Mouse (Mus musculus) bone marrow macrophage, adult 2 months (primary cell): ENCODE measurements around the gene Sct. TPM values are rescaled to one million over a fixed set of nuclear protein-coding genes. Genes with fewer than 3 reads are reported as not detected.
A peak's percentile ranks its signal among the peaks of the same experiment; 100 is the strongest.

Experiments used
- H3K27ac ChIP-seq: 2 replicates; pipeline ENCODE4 v1.5.1; 2012; ENCODE audit warnings: low read depth, low read length; ENCODE audit not compliant: insufficient read depth
- H3K4me1 ChIP-seq: 2 replicates; pipeline ENCODE4 v1.6.1; 2012; ENCODE audit warnings: low read length; ENCODE audit not compliant: control insufficient read depth, insufficient read depth
- H3K4me3 ChIP-seq: 2 replicates; pipeline ENCODE4 v1.5.1; 2012; ENCODE audit warnings: mild to moderate bottlenecking, low read length, moderate library complexity; ENCODE audit not compliant: insufficient read depth
- CTCF ChIP-seq: IDR thresholded peaks from 2 replicates; pipeline ENCODE4 v1.5.1; 2012; ENCODE audit warnings: low read depth, mild to moderate bottlenecking, low read length, moderate library complexity
- POLR2A ChIP-seq: IDR thresholded peaks from 2 replicates; pipeline ENCODE4 v1.6.1; 2012; ENCODE audit warnings: mild to moderate bottlenecking, low read depth, low read length, borderline replicate concordance
- polyA plus RNA-seq: library from polyadenylated mRNA; stranded (reverse); fragments of >200 nt; gene quantifications from 2 replicates; pipeline ENCODE4 v1.2.4, GENCODE M21; 2012; ENCODE audit not compliant: missing spikeins, insufficient read depth, insufficient read length

Gene Sct
- polyA plus RNA-seq, 1 experiment: not detected

- Histone ChIP-seq H3K27ac (no peak overlapping the region), H3K4me1 (peaks cover 7% of the 10 kb centered on the region), H3K4me3 (no peak overlapping the region)
- TF ChIP-seq CTCF: no peak
- no peak for TF ChIP-seq POLR2A
These were observed 36.1 kb upstream of the Sct start for GRCm38 (mm10) chr7:141315076-141315475.

DNA sequence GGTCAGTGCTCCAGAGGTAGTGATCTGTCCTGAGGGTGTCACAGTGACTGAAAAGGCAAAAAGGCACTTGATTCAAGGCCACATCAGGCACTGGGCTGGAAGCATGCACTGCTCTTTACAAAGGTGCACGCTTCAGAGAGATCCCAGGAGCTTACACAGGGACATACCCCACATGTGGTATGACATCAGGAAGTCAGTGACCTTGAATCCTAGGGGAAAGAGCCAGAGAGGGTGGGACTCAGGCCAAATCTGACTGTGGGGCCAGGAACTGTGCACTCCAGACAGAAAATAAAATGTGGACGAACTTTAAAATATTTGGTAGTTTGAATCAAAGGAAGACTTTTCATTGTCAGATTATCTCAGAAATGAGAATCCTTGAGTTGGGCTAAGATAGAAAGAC, 35.5 kb upstream of the Sct start:
- TF ChIP-seq POLR2A: no peak
- no peak for TF ChIP-seq CTCF
- H3K4me1 ChIP-seq: peaks cover 12% of the 10 kb centered on the region
- H3K27ac ChIP-seq: no peak overlapping the region
- no peak overlapping the region for H3K4me3 ChIP-seq

- Histone ChIP-seq H3K4me3 (no peak overlapping the region), H3K4me1 (peaks cover 13% of the 10 kb centered on the region), H3K27ac (no peak overlapping the region)
- TF ChIP-seq POLR2A: no peak
- no peak for TF ChIP-seq CTCF
These were observed 25.6 kb upstream of the Sct start for GRCm38 (mm10) chr7:141304537-141304936.

DNA sequence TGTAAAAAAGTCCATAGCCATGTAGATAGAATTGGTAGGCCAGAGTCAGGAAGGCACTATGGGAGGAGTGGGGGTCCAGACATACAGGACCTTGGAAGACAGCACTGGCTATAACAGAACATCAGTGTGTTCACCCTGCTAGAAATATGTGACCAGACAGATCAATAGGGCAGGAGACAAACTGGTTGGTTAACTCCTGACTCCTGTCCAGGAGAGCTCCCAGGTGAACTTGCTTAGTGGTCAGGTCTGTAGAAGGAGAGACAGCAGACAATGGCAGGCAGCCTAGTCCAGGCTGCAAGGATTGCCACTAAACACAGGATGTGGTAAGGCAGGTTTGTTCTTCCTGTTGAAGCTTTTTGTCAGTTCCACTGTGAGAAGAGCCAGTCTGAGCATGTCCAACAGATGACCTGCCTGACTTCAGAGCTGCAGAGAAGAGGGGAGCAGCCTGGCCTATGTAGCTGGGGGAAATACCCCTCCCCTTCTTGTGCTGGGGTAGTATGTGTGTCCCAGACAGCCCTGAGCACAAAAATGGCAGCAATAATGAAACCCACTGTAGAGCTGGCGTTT, 23.9 kb upstream of the Sct start:
- Histone ChIP-seq H3K27ac (no peak overlapping the region), H3K4me1 (no peaks in the 10 kb centered on the region), H3K4me3 (no peak overlapping the region)
- TF ChIP-seq CTCF (no peak), POLR2A (no peak)

GRCm38 (mm10) chr7:141301386-141301785, 22.5 kb upstream of the Sct start:
- TF ChIP-seq POLR2A: no peak
- TF ChIP-seq CTCF: no peak
- Histone ChIP-seq H3K4me3 (no peak overlapping the region), H3K4me1 (no peaks in the 10 kb centered on the region), H3K27ac (no peak overlapping the region)

- no peaks in the 10 kb centered on the region for H3K4me1 ChIP-seq
- no peak overlapping the region for H3K27ac ChIP-seq
- no peak overlapping the region for H3K4me3 ChIP-seq
- no peak for TF ChIP-seq POLR2A
These were observed 20.2 kb upstream of the Sct start for GRCm38 (mm10) chr7:141299175-141299574.

DNA sequence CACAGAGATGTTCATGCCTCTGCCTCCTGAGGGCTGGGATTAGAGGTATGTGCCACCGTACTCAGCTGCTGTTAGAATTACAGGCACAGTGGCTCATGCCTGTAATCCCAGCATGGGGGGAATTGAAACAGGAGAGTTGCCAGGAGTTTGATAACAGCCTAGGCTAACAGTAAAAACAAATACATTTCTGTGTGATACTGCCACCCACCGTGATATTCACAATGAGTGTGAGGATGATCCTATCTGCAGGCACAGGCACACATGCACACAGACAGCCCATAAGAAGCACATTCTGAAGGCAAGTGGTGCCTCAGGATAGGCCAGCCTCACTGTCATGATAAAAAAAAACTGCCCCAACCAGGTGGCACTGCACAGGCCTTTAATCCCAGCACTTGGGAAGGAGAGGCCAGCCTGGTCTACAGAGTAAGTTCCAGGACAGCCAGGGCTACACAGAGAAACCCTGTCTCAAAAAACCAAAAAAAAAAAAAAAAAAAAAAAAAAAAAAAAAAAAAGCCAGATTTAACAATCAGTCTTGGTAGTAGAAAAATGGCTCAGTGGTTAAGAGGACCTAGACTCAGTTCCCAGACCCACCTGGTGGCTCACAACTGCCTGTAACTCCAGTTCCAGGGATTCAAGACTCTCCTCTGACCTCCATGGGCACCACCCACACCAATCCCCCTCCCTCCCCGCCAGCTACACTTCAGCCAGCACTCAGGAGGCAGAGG, 19.2 kb upstream of the Sct start:
- TF ChIP-seq CTCF (no peak), POLR2A (no peak)
- Histone ChIP-seq H3K4me1 (no peaks in the 10 kb centered on the region), H3K27ac (no peak overlapping the region), H3K4me3 (no peak overlapping the region)

GRCm38 (mm10) chr7:141294479-141294878, 15.5 kb upstream of the Sct start:
- peak overlapping the region; percentile 25 for H3K4me3 ChIP-seq
- no peak for TF ChIP-seq POLR2A
- no peak for TF ChIP-seq CTCF

GRCm38 (mm10) chr7:141293852-141294471, 15.0 kb upstream of the Sct start:
- TF ChIP-seq CTCF (no peak), POLR2A (no peak)
- no peak overlapping the region for H3K27ac ChIP-seq
- peak overlapping the region; percentile 25 for H3K4me3 ChIP-seq
- no peaks in the 10 kb centered on the region for H3K4me1 ChIP-seq

More at GRCm38 (mm10) chr7:141294479-141294878, 15.5 kb upstream of the Sct start:
- Histone ChIP-seq H3K27ac (no peak overlapping the region), H3K4me1 (no peaks in the 10 kb centered on the region)

- Histone ChIP-seq H3K4me3 (no peak overlapping the region), H3K4me1 (no peaks in the 10 kb centered on the region), H3K27ac (no peak overlapping the region)
- TF ChIP-seq CTCF (no peak), POLR2A (no peak)
These were observed 13.9 kb upstream of the Sct start for GRCm38 (mm10) chr7:141292583-141293388.
